Mouse (Mus musculus) myocyte (in vitro differentiated cells): ENCODE results near the gene Tjp2.

Experiments used
- CEBPB ChIP-seq: IDR thresholded peaks from 2 replicates; pipeline ENCODE4 v1.6.1; 2011; ENCODE audit warnings: mild to moderate bottlenecking, moderate library complexity; ENCODE audit not compliant: poor library complexity, insufficient read depth, severe bottlenecking
- E2F4 ChIP-seq: IDR thresholded peaks from one replicate; pipeline ENCODE4 v1.6.1; 2011; ENCODE audit warnings: mild to moderate bottlenecking, control low read depth, moderate library complexity; ENCODE audit not compliant: insufficient read depth
- MAX ChIP-seq: IDR thresholded peaks from one replicate; pipeline ENCODE4 v1.6.1; 2011; ENCODE audit warnings: low read depth, mild to moderate bottlenecking, control low read depth
- MYOD1 ChIP-seq, 3 experiments: IDR thresholded peaks; one replicate each; pipeline ENCODE4 v1.6.1; 2011; ENCODE audit warnings: control low read depth in 2 of 3, low read depth in 2 of 3, mild to moderate bottlenecking in 2 of 3, moderate library complexity in 1 of 3; ENCODE audit not compliant: insufficient read length in 2 of 3, control insufficient read depth in 1 of 3
- MYOG ChIP-seq, 3 experiments: IDR thresholded peaks; one replicate each; pipeline ENCODE4 v1.6.1; 2011; ENCODE audit warnings: control low read depth in 2 of 3, low read depth in 2 of 3, mild to moderate bottlenecking in 2 of 3; ENCODE audit not compliant: insufficient read length in 2 of 3, control insufficient read depth in 1 of 3, insufficient read depth in 1 of 3
- POLR2A ChIP-seq: IDR thresholded peaks from one replicate; pipeline ENCODE4 v1.6.1; 2011; ENCODE audit warnings: low read depth, mild to moderate bottlenecking, control low read depth, moderate library complexity; ENCODE audit not compliant: insufficient read length
- POLR2AphosphoS2 ChIP-seq: IDR thresholded peaks from one replicate; pipeline ENCODE4 v1.6.1; 2011; ENCODE audit warnings: low read depth, control low read depth; ENCODE audit not compliant: insufficient read length
- SRF ChIP-seq: IDR thresholded peaks from one replicate; pipeline ENCODE4 v1.6.1; 2011; ENCODE audit warnings: low read depth; ENCODE audit not compliant: control insufficient read depth, insufficient read length
- TCF12 ChIP-seq: IDR thresholded peaks from one replicate; pipeline ENCODE4 v1.6.1; 2011; ENCODE audit warnings: mild to moderate bottlenecking, control low read depth; ENCODE audit not compliant: poor library complexity, insufficient read depth, severe bottlenecking
- TCF3 ChIP-seq: IDR thresholded peaks from one replicate; pipeline ENCODE4 v1.6.1; 2011; ENCODE audit warnings: low read depth, control low read depth; ENCODE audit not compliant: insufficient read length
- USF1 ChIP-seq: IDR thresholded peaks from one replicate; pipeline ENCODE4 v1.6.1; 2011; ENCODE audit warnings: low read depth, mild to moderate bottlenecking, control low read depth, moderate library complexity

DNA sequence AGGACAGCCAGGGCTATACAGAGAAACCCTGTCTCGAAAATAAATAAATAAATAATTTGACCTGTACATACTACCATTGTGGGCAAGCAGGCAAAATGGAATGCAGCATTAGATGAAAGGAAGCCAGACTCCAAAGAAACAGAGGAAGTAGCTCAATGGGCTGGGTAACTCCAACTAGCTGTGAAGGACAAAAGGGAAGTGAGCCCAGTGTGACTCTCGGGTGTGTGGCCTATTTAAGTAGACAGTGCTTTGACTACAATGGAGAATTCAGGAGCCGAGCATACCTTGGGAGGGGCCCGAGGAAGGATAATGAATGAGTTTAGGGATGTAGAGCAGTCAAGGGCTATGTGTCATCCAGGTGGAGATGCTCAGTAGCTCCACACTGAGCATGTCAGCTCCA is 48.1 kb downstream of the Tjp2 start:
- TF ChIP-seq MYOG (IDR thresholded peaks at IDR 0.05; ENCODE audit: control insufficient read depth in 1 of 3, insufficient read depth in 1 of 3, insufficient read length in 2 of 3, low read depth in 2 of 3) = no peak
- TF ChIP-seq POLR2A = no peak
- TF ChIP-seq POLR2AphosphoS2 = no peak
- TF ChIP-seq TCF3 = no peak
- no peak for TF ChIP-seq CEBPB
- TF ChIP-seq TCF12 = no peak
- no peak for TF ChIP-seq SRF
- TF ChIP-seq USF1 = no peak
- TF ChIP-seq MYOD1 (IDR thresholded peaks at IDR 0.05; ENCODE audit: control insufficient read depth in 1 of 3, insufficient read length in 2 of 3, low read depth in 2 of 3) = no peak
- no peak for TF ChIP-seq MAX
- TF ChIP-seq E2F4 = no peak
